Mouse (Mus musculus) liver, postnatal 0 days (tissue): Measurements from ENCODE around the gene Thrap3. TPM values are rescaled to one million over a fixed set of nuclear protein-coding genes. Genes with fewer than 3 reads are reported as not detected.

Experiments
- ATAC-seq: fragments of 200-750 bp; cut with Nextera tagmentation; 2 replicates; pipeline ENCODE4 v1.8.0; 2017; ENCODE audit warnings: mild to moderate bottlenecking, moderate library complexity
- DNase-seq: peaks from one replicate; pipeline ENCODE4 v3.0.0-alpha.2; 2016
- H3K27ac ChIP-seq: fragments of 300-500 bp; sonication (generic); 2 replicates; pipeline ENCODE4 v1.5.1; 2014; ENCODE audit warnings: antibody characterized with exemption, moderate library complexity, mild to moderate bottlenecking, low read depth
- H3K27me3 ChIP-seq: fragments of 300-500 bp; sonication (generic); 2 replicates; pipeline ENCODE4 v1.6.1; 2014; ENCODE audit warnings: low read length, control low read depth, mixed read lengths; ENCODE audit not compliant: insufficient read depth
- H3K36me3 ChIP-seq: fragments of 300-500 bp; sonication (generic); replicated peaks from 2 replicates; pipeline ENCODE4 v1.6.1; 2014; ENCODE audit warnings: mild to moderate bottlenecking, control low read depth, low read length, moderate library complexity, mixed read lengths; ENCODE audit not compliant: insufficient read depth
- H3K4me1 ChIP-seq: fragments of 300-500 bp; sonication (generic); 2 replicates; pipeline ENCODE4 v1.6.1; 2014; ENCODE audit warnings: antibody characterized with exemption, mild to moderate bottlenecking, control low read depth; ENCODE audit not compliant: insufficient read depth
- H3K4me2 ChIP-seq: fragments of 300-500 bp; sonication (generic); 2 replicates; pipeline ENCODE4 v1.6.1; 2014; ENCODE audit warnings: low read depth, mild to moderate bottlenecking, low read length, moderate library complexity, mixed read lengths
- H3K4me3 ChIP-seq: fragments of 300-500 bp; sonication (generic); 2 replicates; pipeline ENCODE4 v1.5.1; 2014; ENCODE audit warnings: low read depth, low read length
- H3K9ac ChIP-seq: fragments of 300-500 bp; sonication (generic); replicated peaks from 2 replicates; pipeline ENCODE4 v1.6.1; 2014; ENCODE audit warnings: mild to moderate bottlenecking, moderate library complexity
- H3K9me3 ChIP-seq: fragments of 300-500 bp; sonication (generic); 2 replicates; pipeline ENCODE4 v1.6.1; 2016; ENCODE audit warnings: mild to moderate bottlenecking, control low read depth, low read length, mixed read lengths
- CTCF ChIP-seq: sonication (generic); IDR thresholded peaks from 2 replicates; pipeline ENCODE4 v1.5.1; 2016; ENCODE audit warnings: antibody characterized with exemption, low read depth
- EP300 ChIP-seq: IDR thresholded peaks from 2 replicates; pipeline ENCODE4 v1.6.1; 2016; ENCODE audit warnings: antibody characterized with exemption, low read depth, mild to moderate bottlenecking
- WGBS: fragments of 180-500 bp; shearing (Covaris S2); extraction: QIAGEN DNeasy Blood & Tissue Kit; methylation state at CpG from one replicate; pipeline ENCODE4 v1.1.7; 2014; ENCODE audit not compliant: insufficient replicate concordance; 5-methylcytosine and 5-hydroxymethylcytosine counted together
- polyA plus RNA-seq: library from polyadenylated mRNA; unstranded; fragments of >200 nt; fragmentation: Nextera tagmentation; extraction: Ambion mirVana; gene quantifications from 2 replicates; pipeline ENCODE4 v1.2.1, GENCODE M21; 2015

Thrap3 gene
- polyA plus RNA-seq, 1 experiment from 2014 or later = 62.4 TPM

DNA sequence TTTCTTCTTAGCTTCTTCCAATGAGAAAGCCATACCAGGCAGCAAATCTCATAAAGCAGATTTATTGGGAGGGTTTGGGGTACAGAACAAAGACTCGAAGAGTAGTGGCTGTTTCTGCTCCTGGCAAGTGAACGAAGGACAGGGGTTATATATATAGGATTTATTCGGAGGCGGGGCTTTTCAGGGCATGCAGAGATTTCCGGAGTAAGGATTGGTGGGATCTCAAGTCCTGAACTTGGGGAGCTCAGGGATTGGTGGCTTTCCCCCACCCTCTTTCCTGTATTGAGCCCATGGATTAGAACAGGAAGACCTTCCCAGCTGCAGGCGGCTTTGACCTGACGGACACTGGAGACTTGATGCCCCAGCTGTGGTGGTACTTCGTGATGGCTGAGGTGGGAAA lies 1.5 kb upstream of the Thrap3 start:
- Histone ChIP-seq H3K4me1 (peaks cover 40% of the 10 kb centered on the region), H3K4me3 (no peak overlapping the region), H3K9me3 (no peaks in the 10 kb centered on the region), H3K36me3 (no peaks in the 10 kb centered on the region), H3K27ac (peak overlapping the region; percentile 97), H3K9ac (no peak overlapping the region), H3K4me2 (peak overlapping the region; percentile 42; the same call in 1 of the 2 replicates), H3K27me3 (no peaks in the 10 kb centered on the region)
- no peak for ATAC-seq
- 87% methylated on average over 8 of the region's 8 CpGs for WGBS
- TF ChIP-seq CTCF (no peak), EP300 (no peak)
- no peak for DNase-seq

DNA sequence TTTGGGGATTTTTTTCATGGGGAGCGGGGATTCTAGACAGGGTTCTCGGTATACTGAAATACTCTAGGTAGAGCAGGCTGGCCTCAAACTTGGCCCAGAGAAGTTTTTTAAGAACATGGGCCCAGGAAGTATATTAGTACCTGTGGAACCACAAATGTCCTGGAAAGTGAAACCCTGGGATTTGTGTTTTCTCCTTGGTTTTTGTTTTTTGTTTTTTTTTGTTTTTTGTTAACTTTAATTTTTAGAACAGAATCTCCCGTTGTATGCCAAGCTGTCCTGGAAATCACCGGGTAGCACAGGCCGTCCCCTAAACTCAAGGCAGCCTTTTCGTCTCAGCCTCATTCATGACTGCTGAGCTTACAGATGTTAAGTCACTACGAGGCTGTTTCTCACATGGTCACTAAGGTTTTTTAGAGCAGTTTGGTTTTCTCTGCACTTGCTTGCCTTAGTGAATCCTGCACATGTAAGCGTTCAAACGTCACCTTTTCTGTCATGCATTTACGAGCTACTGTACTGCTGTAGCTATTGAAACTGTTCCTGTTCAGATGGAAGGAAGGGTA lies 856 bp upstream of the Thrap3 start:
- Histone ChIP-seq H3K4me3 (peak overlapping the region; percentile 76), H3K36me3 (0 out of 2 replicates have a peak, but pooled peaks cover 3% of the 10 kb centered on the region), H3K9me3 (no peaks in the 10 kb centered on the region), H3K4me2 (peak overlapping the region; percentile 70), H3K9ac (peak overlapping the region; percentile 61), H3K27me3 (no peaks in the 10 kb centered on the region), H3K4me1 (peaks cover 46% of the 10 kb centered on the region), H3K27ac (peak overlapping the region; percentile 97)
- 76% methylated on average over 10 of the region's 10 CpGs for WGBS
- no peak for TF ChIP-seq CTCF
- DNase-seq = no peak
- no peak for ATAC-seq

DNA sequence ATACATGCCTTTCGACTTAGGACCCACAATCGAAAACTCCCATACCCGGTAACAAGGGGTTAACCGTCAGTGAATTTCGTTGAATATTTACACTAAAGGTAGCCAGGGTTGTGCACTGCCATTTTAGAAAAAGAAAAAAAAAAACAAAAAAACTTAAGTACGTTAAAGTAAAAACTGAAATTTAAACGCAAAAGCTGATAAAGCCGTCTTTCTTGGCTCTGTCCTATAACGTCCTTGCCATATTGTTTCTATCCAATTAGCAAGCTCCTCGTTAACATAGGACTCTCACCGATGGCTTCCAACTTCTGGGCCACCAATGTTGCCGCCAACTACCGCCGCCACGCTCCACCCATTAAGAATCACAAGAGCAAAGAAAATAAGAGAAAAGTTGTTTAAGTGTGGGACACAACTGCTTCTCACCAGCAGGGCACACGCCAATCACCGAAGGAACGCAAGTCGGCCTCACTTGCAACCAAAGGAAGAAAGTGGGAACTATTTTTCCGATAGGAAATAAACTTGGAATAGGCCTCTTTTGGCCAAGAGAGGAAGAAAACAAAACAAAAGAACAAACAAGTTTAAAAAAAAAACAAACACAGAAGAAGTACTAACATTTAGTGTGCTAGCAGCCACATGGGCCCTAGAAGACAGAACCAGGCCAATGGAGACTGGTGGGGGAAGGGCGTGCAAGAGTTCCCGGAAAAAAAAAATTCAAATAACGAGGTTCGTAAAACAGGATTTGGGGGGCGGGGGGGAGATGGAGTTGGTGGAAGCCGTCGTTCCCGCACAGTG lies 852 bp downstream of the Thrap3 start:
- ATAC-seq (peak; percentile 4), DNase-seq (peak; percentile 66)
- TF ChIP-seq CTCF (peak; percentile 49), EP300 (no peak)
- Histone ChIP-seq H3K27me3 (no peaks in the 10 kb centered on the region), H3K9ac (peak overlapping the region; percentile 77), H3K27ac (peak overlapping the region; percentile 97), H3K36me3 (0 out of 2 replicates have a peak, but pooled peaks cover 4% of the 10 kb centered on the region), H3K4me3 (peak overlapping the region; percentile 76), H3K9me3 (no peaks in the 10 kb centered on the region), H3K4me1 (peaks cover 57% of the 10 kb centered on the region), H3K4me2 (peak overlapping the region; percentile 82)
- WGBS = under 1% methylated on average over 28 of the region's 28 CpGs

DNA sequence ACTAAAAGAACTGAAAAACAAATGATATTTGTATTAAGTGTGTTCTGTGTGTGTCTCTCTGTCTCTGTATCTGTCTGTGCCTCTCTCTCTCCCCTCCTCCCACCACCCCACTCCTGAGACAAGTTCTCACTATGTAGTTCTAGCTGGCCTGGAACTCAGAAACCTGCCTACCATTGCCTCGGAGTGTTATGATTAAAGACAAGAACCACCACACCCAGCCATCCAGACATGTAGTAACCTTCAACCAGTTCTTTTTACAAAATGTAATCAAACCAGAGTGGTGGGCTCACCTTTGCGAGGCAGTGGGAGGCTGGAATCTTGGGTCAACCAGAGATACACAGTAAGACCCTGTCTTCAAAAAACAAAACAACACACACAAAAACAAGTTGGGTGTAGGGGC lies 1.9 kb downstream of the Thrap3 start:
- Histone ChIP-seq H3K4me1 (peaks cover 57% of the 10 kb centered on the region), H3K27ac (peak overlapping the region; percentile 97), H3K4me2 (peak overlapping the region; percentile 82), H3K9me3 (no peaks in the 10 kb centered on the region), H3K9ac (peak overlapping the region; percentile 77), H3K4me3 (peak overlapping the region; percentile 76), H3K36me3 (0 out of 2 replicates have a peak, but pooled peaks cover 4% of the 10 kb centered on the region), H3K27me3 (no peaks in the 10 kb centered on the region)
- no peak for DNase-seq
- TF ChIP-seq CTCF (no peak), EP300 (no peak)
- no peak for ATAC-seq
- WGBS = 23% methylated on average over 2 of the region's 2 CpGs

DNA sequence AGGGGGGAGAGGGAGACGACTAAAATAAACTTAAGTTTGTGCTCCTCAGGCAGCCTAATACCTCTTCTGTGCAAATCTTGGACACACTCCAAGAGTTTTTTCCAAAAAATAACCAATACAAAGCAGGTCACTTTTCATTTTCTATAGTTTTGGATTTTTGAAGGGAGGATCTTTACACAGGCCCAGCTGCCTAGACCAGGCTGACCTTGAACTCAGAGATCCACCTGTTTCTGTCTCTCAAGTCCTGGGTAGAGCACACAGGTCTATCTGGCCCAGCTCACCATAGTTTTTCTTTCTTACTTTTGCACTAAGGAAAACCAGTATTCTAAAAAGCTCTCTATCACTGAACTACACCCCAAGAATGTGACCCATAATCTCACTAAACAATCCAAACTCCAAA lies 2.5 kb downstream of the Thrap3 start:
- peak overlapping the region; percentile 97 for H3K27ac ChIP-seq
- WGBS = 20% methylated on average over 1 of the region's 1 CpGs

DNA sequence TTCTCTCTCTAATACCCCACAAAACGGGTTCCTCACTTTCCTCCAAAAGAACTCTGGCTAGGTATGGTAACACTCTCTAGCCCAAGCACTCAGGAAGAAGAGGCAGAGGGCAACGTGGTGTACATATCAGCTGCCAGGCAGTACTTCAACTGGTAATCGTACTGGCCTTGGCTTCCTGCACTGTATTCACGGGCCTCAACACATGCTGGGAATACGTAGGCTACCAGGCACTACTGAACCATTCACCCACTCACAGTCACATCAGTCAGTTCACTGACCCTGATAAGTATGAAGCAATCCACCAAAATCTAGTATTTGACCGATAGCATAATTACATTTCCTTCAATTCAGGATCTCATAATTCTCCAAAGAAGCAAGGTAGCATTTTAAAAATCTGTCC lies 3.0 kb downstream of the Thrap3 start:
- Histone ChIP-seq H3K4me2 (peak overlapping the region; percentile 82), H3K27ac (peak overlapping the region; percentile 97), H3K9me3 (no peaks in the 10 kb centered on the region), H3K36me3 (peaks cover 6% of the 10 kb centered on the region), H3K9ac (peak overlapping the region; percentile 32), H3K4me1 (peaks cover 52% of the 10 kb centered on the region), H3K4me3 (peak overlapping the region; percentile 76), H3K27me3 (no peaks in the 10 kb centered on the region)
- TF ChIP-seq EP300 = no peak
- TF ChIP-seq CTCF = no peak
- WGBS = 26% methylated on average over 6 of the region's 6 CpGs
- ATAC-seq (no peak), DNase-seq (no peak)

More for the DNA sequence above, 2.5 kb downstream of the Thrap3 start:
- peak overlapping the region; percentile 76 for H3K4me3 ChIP-seq
- no peaks in the 10 kb centered on the region for H3K9me3 ChIP-seq
- H3K9ac ChIP-seq = peak overlapping the region; percentile 32; the same call in 1 of the 2 replicates
- peak overlapping the region; percentile 82 for H3K4me2 ChIP-seq
- no peak for DNase-seq
- peaks cover 57% of the 10 kb centered on the region for H3K4me1 ChIP-seq
- ATAC-seq = no peak
- TF ChIP-seq EP300 (no peak), CTCF (no peak)
- no peaks in the 10 kb centered on the region for H3K27me3 ChIP-seq
- 0 out of 2 replicates have a peak, but pooled peaks cover 4% of the 10 kb centered on the region for H3K36me3 ChIP-seq
